Comparison of ENCODE assay signal across 9 mouse cellular contexts in genomic region chr13:60175490-60176135, GRCm38 (mm10). TPM values are rescaled to one million over a fixed set of nuclear protein-coding genes. Genes with fewer than 3 reads are reported as not detected.
A peak's percentile ranks its signal among the peaks of the same experiment; 100 is the strongest.
DNase-seq lines count a peak whose midpoint lies in the region; ATAC-seq lines count a peak whose summit lies in the region.
"Had no signal": no experiment of that assay in that cellular context is flagged by ENCODE, and none has a peak within 500 bp of the region (broad histone marks: within the 10 kb centered on the region; RNA-seq: fewer than 3 reads in every experiment).

No protein-coding gene starts in this region.

- H3K27ac ChIP-seq in intestine, embryonic 15.5 days, result peak overlapping the region; percentile 98
- H3K27ac ChIP-seq in liver, embryonic 12.5 days, result peak overlapping the region; percentile 78
- H3K27ac ChIP-seq: macrophage had no signal

- H3K4me1 ChIP-seq in megakaryocyte, embryonic 14.5 days, result peaks cover 31% of the 10 kb centered on the region
- H3K4me1 ChIP-seq in intestine, embryonic 15.5 days (replicated peaks), result peaks cover 15% of the 10 kb centered on the region; the same call in 1 of the 2 replicates
- H3K4me1 ChIP-seq in liver, embryonic 12.5 days, result peaks cover 14% of the 10 kb centered on the region; the same call in 1 of the 2 replicates

- peak overlapping the region; percentile 80 for H3K9ac ChIP-seq in intestine, embryonic 15.5 days
- H3K9ac ChIP-seq in liver, embryonic 12.5 days, result peak overlapping the region; percentile 62

- H3K36me3 ChIP-seq in megakaryocyte, embryonic 14.5 days (replicated peaks; ENCODE audit: low read length), result no peaks in the 10 kb centered on the region
- H3K36me3 ChIP-seq in intestine, embryonic 15.5 days, result no peaks in the 10 kb centered on the region
- H3K36me3 ChIP-seq in liver, embryonic 12.5 days, result no peaks in the 10 kb centered on the region

- peaks cover 8% of the 10 kb centered on the region for H3K9me3 ChIP-seq in megakaryocyte, embryonic 14.5 days
- no peaks in the 10 kb centered on the region for H3K9me3 ChIP-seq in intestine, embryonic 15.5 days
- no peaks in the 10 kb centered on the region for H3K9me3 ChIP-seq in liver, embryonic 12.5 days (replicated peaks)

- peak; percentile 61 for DNase-seq in adrenal gland, postnatal 25 days
- peak; percentile 6 to 22 for DNase-seq in frontal cortex, postnatal 25 days (ENCODE audit: low spot score in 2 of 2)
- DNase-seq in right cerebral cortex, postnatal 10 days (ENCODE audit: low spot score in 2 of 2), result peak; percentile 53 to 55
- DNase-seq in thymus, postnatal 36 days, result no peak

- peak overlapping the region; percentile 96 for H3K4me2 ChIP-seq in intestine, embryonic 15.5 days (replicated peaks)
- peak overlapping the region; percentile 74 for H3K4me2 ChIP-seq in liver, embryonic 12.5 days

- peaks cover 72% of the 10 kb centered on the region for H3K27me3 ChIP-seq in megakaryocyte, embryonic 14.5 days (replicated peaks)
- peaks cover 10% of the 10 kb centered on the region for H3K27me3 ChIP-seq in intestine, embryonic 15.5 days (replicated peaks)
- peaks cover 87% of the 10 kb centered on the region for H3K27me3 ChIP-seq in liver, embryonic 12.5 days (replicated peaks)

- peak overlapping the region; percentile 88 for H3K4me3 ChIP-seq in megakaryocyte, embryonic 14.5 days (replicated peaks)
- peak overlapping the region; percentile 69 for H3K4me3 ChIP-seq in intestine, embryonic 15.5 days (replicated peaks)
- H3K4me3 ChIP-seq in liver, embryonic 12.5 days, result peak overlapping the region; percentile 59

- no peak for ATAC-seq in megakaryocyte, adult 5-6 weeks (ENCODE audit: poor library complexity, severe bottlenecking)
- ATAC-seq in intestine, embryonic 15.5 days, result peak; percentile 18; the same call in 1 of the 2 replicates
- no peak for ATAC-seq in liver, embryonic 12.5 days

- WGBS in intestine, embryonic 15.5 days, result under 1% methylated on average over 59 of the region's 59 CpGs
- WGBS in liver, embryonic 12.5 days (ENCODE audit: insufficient replicate concordance), result under 1% methylated on average over 59 of the region's 59 CpGs

RNA-seq across cellular contexts. Expression of gene Gas1, which starts 1.6 kb away (rescaled TPM):
- polyA plus RNA-seq in megakaryocyte, embryonic 14.5 days (2012; ENCODE audit: insufficient read depth, low replicate concordance), result not detected in 2 replicates
- 0.27 TPM in 1 of 2 replicates, not detected in the other for total RNA-seq in megakaryocyte, adult 5-6 weeks (2015)
- not detected in 2 replicates for total RNA-seq in megakaryocyte, adult 5-6 weeks (2017)
- 62.0 and 84.9 TPM in 2 replicates for total RNA-seq in adrenal gland, postnatal 25 days (2021)
- polyA plus RNA-seq in intestine, embryonic 15.5 days (2015; fragmentation: Nextera tagmentation; extraction: Ambion mirVana), result 78.0 and 93.4 TPM in 2 replicates
- polyA plus RNA-seq in liver, embryonic 12.5 days (2016; fragmentation: Nextera tagmentation; extraction: Ambion mirVana), result 11.9 and 16.3 TPM in 2 replicates

Comparison
In these comparisons a context has a peak if more than half of its experiments do, and no peak if none do; other contexts are left out.
1. DNase-seq: peak in adrenal gland, postnatal 25 days (single experiment), frontal cortex, postnatal 25 days (2 of 2) and right cerebral cortex, postnatal 10 days (2 of 2); none in thymus, postnatal 36 days (0 of 2).
2. RNA of gene Gas1, which starts 1.6 kb away (polyA plus RNA-seq): 78.0 to 93.4 TPM in intestine, embryonic 15.5 days and 11.9 to 16.3 TPM in liver, embryonic 12.5 days; not detected in megakaryocyte, embryonic 14.5 days; every median in the first group is over 10 times any median in the second.
3. Peak in every context shown above with its lines, with median percentiles within 50 percentile points of each other: H3K4me3 ChIP-seq.